Mouse (Mus musculus) limb, embryonic 12.5 days (tissue): Measurements from ENCODE around the gene Katnb1. TPM values are rescaled to one million over a fixed set of nuclear protein-coding genes. Genes with fewer than 3 reads are reported as not detected.

Source experiments
- ATAC-seq: fragments of 200-750 bp; cut with Nextera tagmentation; 2 replicates; pipeline ENCODE4 v1.8.0; 2017; ENCODE audit warnings: low read depth, moderate TSS enrichment; ENCODE audit not compliant: insufficient number of reproducible peaks, insufficient read depth, low FRiP score, low TSS enrichment
- H3K27ac ChIP-seq: fragments of 300-500 bp; sonication (generic); 2 replicates; pipeline ENCODE4 v1.5.1; 2016; ENCODE audit warnings: mild to moderate bottlenecking, moderate library complexity
- H3K27me3 ChIP-seq: fragments of 300-500 bp; sonication (generic); 2 replicates; pipeline ENCODE4 v1.6.1; 2016; ENCODE audit warnings: mild to moderate bottlenecking, moderate library complexity
- H3K36me3 ChIP-seq: fragments of 300-500 bp; sonication (generic); 2 replicates; pipeline ENCODE4 v1.6.1; 2016; ENCODE audit warnings: mild to moderate bottlenecking, moderate library complexity
- H3K4me1 ChIP-seq: fragments of 300-500 bp; sonication (generic); replicated peaks from 2 replicates; pipeline ENCODE4 v1.6.1; 2016
- H3K4me2 ChIP-seq: fragments of 300-500 bp; sonication (generic); 2 replicates; pipeline ENCODE4 v1.6.1; 2016; ENCODE audit warnings: mild to moderate bottlenecking, moderate library complexity
- H3K4me3 ChIP-seq: fragments of 300-500 bp; sonication (generic); replicated peaks from 2 replicates; pipeline ENCODE4 v1.5.1; 2016; ENCODE audit warnings: mild to moderate bottlenecking
- H3K9ac ChIP-seq: fragments of 300-500 bp; sonication (generic); replicated peaks from 2 replicates; pipeline ENCODE4 v1.6.1; 2016; ENCODE audit warnings: mild to moderate bottlenecking, moderate library complexity
- H3K9me3 ChIP-seq: fragments of 300-500 bp; sonication (generic); 2 replicates; pipeline ENCODE4 v1.6.1; 2016; ENCODE audit warnings: mild to moderate bottlenecking, moderate library complexity
- WGBS: fragments of 180-500 bp; shearing (Covaris S2); methylation state at CpG from one replicate; pipeline ENCODE4 v1.1.7; 2016; 5-methylcytosine and 5-hydroxymethylcytosine counted together
- polyA plus RNA-seq: library from polyadenylated mRNA; unstranded; fragments of >200 nt; fragmentation: Nextera tagmentation; extraction: Ambion mirVana; gene quantifications from 2 replicates; pipeline ENCODE4 v1.2.1, GENCODE M21; 2016

Gene Katnb1
- polyA plus RNA-seq, 1 experiment from 2014 or later = 27.6 TPM

DNA sequence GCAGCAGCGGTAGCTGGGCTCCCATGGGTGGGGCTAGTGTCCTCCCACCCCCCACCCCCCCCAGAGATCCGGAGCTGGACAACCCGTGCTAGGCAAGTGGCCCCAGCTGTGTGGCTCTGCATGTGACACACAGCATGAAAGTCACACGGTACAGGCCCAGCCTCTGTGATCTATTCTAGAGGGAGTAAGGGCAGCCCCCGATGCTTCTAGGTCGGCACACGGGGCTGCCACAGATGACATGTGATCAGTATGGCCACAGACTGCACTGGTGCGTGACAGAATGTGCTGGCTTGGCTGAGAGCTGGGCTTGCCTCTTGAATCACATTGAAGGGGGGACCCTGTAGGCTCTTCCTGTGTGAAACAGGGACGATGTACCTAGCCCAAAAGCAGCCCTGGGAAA, 46.7 kb downstream of the Katnb1 start:
- Histone ChIP-seq H3K27me3 (no peaks in the 10 kb centered on the region), H3K36me3 (peaks cover 31% of the 10 kb centered on the region), H3K4me3 (no peak overlapping the region), H3K4me2 (no peak overlapping the region), H3K27ac (no peak overlapping the region), H3K4me1 (no peaks in the 10 kb centered on the region), H3K9ac (no peak overlapping the region), H3K9me3 (no peaks in the 10 kb centered on the region; the same call in 1 of the 2 replicates)
- 79% methylated on average over 9 of the region's 9 CpGs for WGBS
- ATAC-seq = no peak

- Histone ChIP-seq H3K4me3 (no peak overlapping the region), H3K36me3 (peaks cover 39% of the 10 kb centered on the region), H3K9ac (no peak overlapping the region), H3K4me2 (no peak overlapping the region), H3K27ac (no peak overlapping the region), H3K4me1 (no peaks in the 10 kb centered on the region), H3K27me3 (no peaks in the 10 kb centered on the region), H3K9me3 (no peaks in the 10 kb centered on the region)
- no peak for ATAC-seq
- 89% methylated on average over 11 of the region's 11 CpGs for WGBS
These were observed 47.8 kb downstream of the Katnb1 start for GRCm38 (mm10) chr8:95128750-95129260.

DNA sequence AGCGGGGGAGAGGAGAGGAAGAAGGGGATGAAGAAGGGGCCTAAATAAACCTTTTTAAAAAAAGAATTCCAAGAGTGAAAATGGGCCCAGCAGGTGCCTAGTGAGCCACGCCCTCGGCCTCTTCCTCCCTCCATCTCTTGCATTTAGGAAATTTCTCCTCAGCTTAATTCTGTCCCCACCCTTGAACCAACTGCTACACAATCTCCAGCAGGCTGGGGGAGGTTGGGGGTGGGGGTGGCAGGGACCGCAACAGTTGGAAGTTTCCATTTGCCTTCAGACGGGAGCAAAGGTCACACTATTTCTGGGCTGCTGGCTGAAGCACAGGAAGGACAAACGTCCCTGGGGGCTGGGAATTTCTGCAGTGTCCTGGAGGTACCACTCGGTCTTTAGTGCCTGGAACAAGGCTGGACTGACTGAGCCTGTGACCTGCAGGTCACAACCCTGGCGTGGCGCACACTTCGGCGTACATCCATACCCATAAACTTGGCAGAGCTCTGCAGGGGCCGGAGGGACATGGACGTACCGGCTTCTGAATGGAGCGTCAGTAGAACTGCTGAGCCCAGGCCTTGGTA, 50.1 kb downstream of the Katnb1 start:
- H3K27me3 ChIP-seq = no peaks in the 10 kb centered on the region
- no peak overlapping the region for H3K4me2 ChIP-seq
- H3K27ac ChIP-seq = no peak overlapping the region
- no peaks in the 10 kb centered on the region for H3K4me1 ChIP-seq
- ATAC-seq = no peak
- H3K9ac ChIP-seq = no peak overlapping the region
- no peak overlapping the region for H3K4me3 ChIP-seq
- WGBS = 57% methylated on average over 15 of the region's 15 CpGs
- no peaks in the 10 kb centered on the region for H3K9me3 ChIP-seq
- peaks cover 48% of the 10 kb centered on the region for H3K36me3 ChIP-seq

DNA sequence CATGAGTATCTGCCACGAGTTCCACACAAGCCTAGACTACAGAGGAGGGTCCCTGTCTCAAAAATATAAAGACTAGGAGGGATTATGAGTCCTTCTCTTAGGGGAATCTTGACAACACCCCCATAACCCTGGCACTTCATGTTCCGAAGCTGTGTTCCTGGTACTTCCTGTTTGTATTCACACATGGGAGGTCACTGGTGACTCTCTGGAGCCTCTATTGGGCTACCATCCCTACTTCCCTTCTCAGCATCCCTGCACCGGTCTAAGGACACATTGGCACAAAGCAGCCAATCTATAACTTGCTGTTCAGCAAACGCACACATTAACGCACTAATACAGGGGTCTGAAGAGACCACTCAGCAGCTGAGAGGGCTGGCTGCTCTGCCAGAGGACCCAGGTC, 51.0 kb downstream of the Katnb1 start:
- Histone ChIP-seq H3K9me3 (no peaks in the 10 kb centered on the region), H3K27ac (no peak overlapping the region), H3K4me3 (no peak overlapping the region), H3K4me1 (no peaks in the 10 kb centered on the region), H3K27me3 (peaks cover 6% of the 10 kb centered on the region), H3K9ac (no peak overlapping the region), H3K36me3 (peaks cover 41% of the 10 kb centered on the region), H3K4me2 (no peak overlapping the region)
- ATAC-seq = no peak
- 80% methylated on average over 5 of the region's 5 CpGs for WGBS

DNA sequence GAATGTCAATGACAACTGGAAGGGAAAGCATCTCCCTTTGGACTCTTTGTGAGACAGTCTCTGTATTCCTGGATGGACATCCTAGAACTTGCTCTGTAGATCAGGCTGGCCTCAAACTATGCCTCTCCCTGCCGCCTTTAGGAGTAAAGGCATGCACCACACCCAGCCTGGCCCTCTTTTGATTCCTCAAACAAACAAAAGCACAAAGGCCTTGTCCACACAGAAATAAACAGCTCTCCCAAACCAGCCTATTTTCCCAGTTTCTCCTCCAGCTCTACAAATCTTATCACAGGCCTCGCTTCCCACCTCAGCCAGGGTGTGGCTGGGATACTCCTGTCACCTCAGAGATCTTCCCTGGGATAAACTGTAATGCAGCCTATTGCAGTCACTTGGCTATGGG, 53.2 kb downstream of the Katnb1 start:
- no peaks in the 10 kb centered on the region for H3K9me3 ChIP-seq
- H3K4me2 ChIP-seq = no peak overlapping the region
- no peak overlapping the region for H3K4me3 ChIP-seq
- ATAC-seq = no peak
- H3K9ac ChIP-seq = no peak overlapping the region
- H3K36me3 ChIP-seq = peaks cover 28% of the 10 kb centered on the region
- H3K4me1 ChIP-seq = peaks cover 19% of the 10 kb centered on the region
- H3K27ac ChIP-seq = no peak overlapping the region
- H3K27me3 ChIP-seq = peaks cover 28% of the 10 kb centered on the region
- WGBS = 96% methylated on average over 2 of the region's 2 CpGs

DNA sequence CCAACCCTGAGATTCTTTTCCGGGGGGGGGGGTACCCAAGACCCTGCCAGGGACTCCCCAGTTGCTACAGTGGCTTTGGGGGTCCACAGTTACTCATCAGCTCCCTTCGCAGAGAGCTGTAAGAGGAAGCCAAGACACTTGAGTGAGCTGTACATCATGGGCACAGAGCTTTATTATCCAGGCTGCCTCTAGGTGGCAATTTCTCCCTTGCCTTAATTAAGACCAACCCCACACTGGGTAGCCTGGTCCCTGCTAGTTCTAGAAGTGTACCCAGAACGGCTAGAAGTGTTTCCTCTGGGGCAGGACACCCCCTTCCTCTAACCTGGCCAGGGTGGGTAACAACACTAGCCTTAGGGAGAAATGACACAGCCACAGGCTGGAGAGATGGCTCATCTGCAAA, 54.3 kb downstream of the Katnb1 start:
- peaks cover 32% of the 10 kb centered on the region for H3K27me3 ChIP-seq
- H3K27ac ChIP-seq = no peak overlapping the region
- WGBS = 45% methylated on average over 3 of the region's 3 CpGs
- H3K4me1 ChIP-seq = peaks cover 21% of the 10 kb centered on the region
- no peaks in the 10 kb centered on the region for H3K9me3 ChIP-seq
- H3K36me3 ChIP-seq = peaks cover 28% of the 10 kb centered on the region
- no peak overlapping the region for H3K9ac ChIP-seq
- no peak overlapping the region for H3K4me2 ChIP-seq
- H3K4me3 ChIP-seq = no peak overlapping the region
- no peak for ATAC-seq

- H3K9ac ChIP-seq = no peak overlapping the region
- H3K4me3 ChIP-seq = no peak overlapping the region
- H3K4me1 ChIP-seq = peaks cover 30% of the 10 kb centered on the region
- H3K36me3 ChIP-seq = peaks cover 24% of the 10 kb centered on the region
- no peak for ATAC-seq
- H3K27me3 ChIP-seq = peaks cover 37% of the 10 kb centered on the region
- H3K27ac ChIP-seq = no peak overlapping the region
- H3K4me2 ChIP-seq = no peak overlapping the region
- WGBS = 75% methylated on average over 3 of the region's 3 CpGs
- no peaks in the 10 kb centered on the region for H3K9me3 ChIP-seq
These were observed 55.2 kb downstream of the Katnb1 start for GRCm38 (mm10) chr8:95136218-95136617.

DNA sequence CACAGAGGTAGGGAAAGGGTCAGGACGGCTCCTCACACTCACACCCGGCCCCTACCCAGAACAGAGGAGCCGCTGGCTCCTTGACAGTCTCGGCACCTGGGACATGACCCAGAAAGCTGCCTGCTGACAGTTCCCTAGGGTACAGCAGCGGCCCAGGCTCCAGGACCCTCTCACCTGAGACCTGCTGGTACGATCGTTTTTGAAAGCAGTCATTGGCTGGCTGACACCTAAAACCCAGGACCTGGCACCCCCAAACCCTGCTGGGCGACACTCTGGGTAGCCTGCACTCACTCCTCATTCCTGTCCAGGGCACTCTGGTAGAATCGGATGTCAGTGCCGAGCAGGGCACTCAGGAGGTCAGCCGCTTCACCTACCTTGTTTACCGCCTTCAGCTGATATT, 56.2 kb downstream of the Katnb1 start:
- H3K4me2 ChIP-seq = peak overlapping the region; percentile 62
- H3K36me3 ChIP-seq = peaks cover 22% of the 10 kb centered on the region
- peak overlapping the region; percentile 33 for H3K4me3 ChIP-seq
- H3K9me3 ChIP-seq = no peaks in the 10 kb centered on the region
- 21% methylated on average over 12 of the region's 12 CpGs for WGBS
- H3K4me1 ChIP-seq = peaks cover 38% of the 10 kb centered on the region
- 0 out of 2 replicates have a peak overlapping the region, but pooled peaks have one; percentile 40 for H3K9ac ChIP-seq
- no peak overlapping the region for H3K27ac ChIP-seq
- no peak for ATAC-seq
- H3K27me3 ChIP-seq = peaks cover 37% of the 10 kb centered on the region

DNA sequence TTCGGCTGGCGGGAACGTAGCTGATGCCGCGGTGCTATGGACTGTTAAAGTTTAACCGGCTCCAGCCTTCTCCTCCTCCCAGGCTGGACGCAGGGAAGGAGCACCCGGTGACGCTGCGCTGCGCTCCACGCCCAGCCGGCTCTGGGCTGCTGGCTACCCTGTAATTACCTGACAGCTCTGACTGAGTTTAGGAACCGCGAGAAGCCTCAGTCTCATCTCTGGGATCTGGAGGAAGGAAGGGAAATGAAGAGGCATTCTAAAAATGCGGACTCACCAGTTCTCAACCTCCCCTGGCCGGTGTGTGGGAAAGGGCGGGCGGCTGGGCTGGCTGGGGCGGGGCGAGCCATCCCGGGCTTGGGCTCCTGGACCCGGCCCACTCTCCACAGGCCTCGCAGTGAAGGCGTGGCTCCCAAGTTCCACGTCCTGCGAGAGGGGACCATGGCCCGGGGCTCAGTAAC, 56.7 kb downstream of the Katnb1 start:
- no peak overlapping the region for H3K27ac ChIP-seq
- H3K9ac ChIP-seq = peak overlapping the region; percentile 40; the same call in 1 of the 2 replicates
- peaks cover 39% of the 10 kb centered on the region for H3K4me1 ChIP-seq
- peaks cover 18% of the 10 kb centered on the region for H3K36me3 ChIP-seq
- peak overlapping the region; percentile 62 for H3K4me2 ChIP-seq
- H3K27me3 ChIP-seq = peaks cover 37% of the 10 kb centered on the region
- H3K9me3 ChIP-seq = no peaks in the 10 kb centered on the region
- WGBS = 2% methylated on average over 28 of the region's 28 CpGs
- H3K4me3 ChIP-seq = peak overlapping the region; percentile 33
- peak; percentile 7; the same call in 1 of the 2 replicates for ATAC-seq

GRCm38 (mm10) chr8:95138341-95139050, 57.5 kb downstream of the Katnb1 start:
- H3K27me3 ChIP-seq = peaks cover 37% of the 10 kb centered on the region
- ATAC-seq = no peak
- H3K9me3 ChIP-seq = no peaks in the 10 kb centered on the region
- 26% methylated on average over 6 of the region's 6 CpGs for WGBS
- peak overlapping the region; percentile 33 for H3K4me3 ChIP-seq
- peak overlapping the region; percentile 62 for H3K4me2 ChIP-seq
- peaks cover 47% of the 10 kb centered on the region for H3K4me1 ChIP-seq
- no peak overlapping the region for H3K9ac ChIP-seq
- peaks cover 11% of the 10 kb centered on the region; the same call in 1 of the 2 replicates for H3K36me3 ChIP-seq
- no peak overlapping the region for H3K27ac ChIP-seq

DNA sequence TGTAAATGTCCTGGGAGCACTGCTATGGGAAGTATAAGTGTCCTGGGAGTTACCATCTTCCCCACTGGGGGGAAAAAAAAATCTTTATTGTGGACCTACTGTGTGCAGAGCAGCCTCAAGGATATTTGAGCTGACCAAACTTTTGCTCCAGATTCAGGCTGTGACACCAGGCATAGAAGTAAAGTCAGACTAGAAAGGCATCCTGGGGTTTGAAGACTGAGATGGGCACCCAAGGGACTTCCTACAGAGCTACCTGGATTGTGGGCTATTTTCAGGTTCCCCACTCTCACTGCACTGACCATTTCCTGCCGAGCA, 58.0 kb downstream of the Katnb1 start:
- no peaks in the 10 kb centered on the region for H3K9me3 ChIP-seq
- peaks cover 48% of the 10 kb centered on the region for H3K4me1 ChIP-seq
- H3K4me2 ChIP-seq = no peak overlapping the region
- no peak overlapping the region for H3K9ac ChIP-seq
- WGBS = 48% methylated on average over 1 of the region's 1 CpGs
- H3K27me3 ChIP-seq = peaks cover 37% of the 10 kb centered on the region
- no peak for ATAC-seq
- H3K36me3 ChIP-seq = peaks cover 8% of the 10 kb centered on the region; the same call in 1 of the 2 replicates
- H3K4me3 ChIP-seq = no peak overlapping the region
- H3K27ac ChIP-seq = no peak overlapping the region
